Mouse (Mus musculus) forebrain, embryonic 14.5 days (tissue): ENCODE measurements at regions not wholly inside any gene's neighbourhood (a gene's known extent, or its start where the extent isn't known, plus 50 kb on each side); places are given as distances from the start of the nearest gene placed in this dataset.
A peak's percentile ranks its signal among the peaks of the same experiment; 100 is the strongest.

Experiments
- ATAC-seq: fragments of 200-750 bp; cut with Nextera tagmentation; 2 replicates; pipeline ENCODE4 v1.8.0; 2017; ENCODE audit warnings: mild to moderate bottlenecking, moderate library complexity
- DNase-seq: peaks from one replicate; pipeline ENCODE4 v3.0.0-alpha.2; 2015; ENCODE audit warnings: low spot score
- H3K27ac ChIP-seq: fragments of 300-500 bp; sonication (generic); 2 replicates; pipeline ENCODE4 v1.5.1; 2014; ENCODE audit warnings: low read depth, mild to moderate bottlenecking, control low read depth, low read length, moderate library complexity
- H3K27me3 ChIP-seq: fragments of 300-500 bp; sonication (generic); replicated peaks from 2 replicates; pipeline ENCODE4 v1.6.1; 2014; ENCODE audit warnings: low read length, control low read depth, mixed read lengths; ENCODE audit not compliant: control insufficient read depth, insufficient read depth
- H3K36me3 ChIP-seq: fragments of 300-500 bp; sonication (generic); 2 replicates; pipeline ENCODE4 v1.6.1; 2014; ENCODE audit warnings: low read length, control low read depth; ENCODE audit not compliant: control insufficient read depth, insufficient read depth
- H3K4me1 ChIP-seq: fragments of 300-500 bp; sonication (generic); 2 replicates; pipeline ENCODE4 v1.6.1; 2014; ENCODE audit warnings: antibody characterized with exemption, low read length, control low read depth; ENCODE audit not compliant: control insufficient read depth, insufficient read depth
- H3K4me2 ChIP-seq: fragments of 300-500 bp; sonication (generic); 2 replicates; pipeline ENCODE4 v1.6.1; 2014; ENCODE audit warnings: mild to moderate bottlenecking, control low read depth, low read length
- H3K4me3 ChIP-seq: fragments of 300-500 bp; sonication (generic); 2 replicates; pipeline ENCODE4 v1.5.1; 2014; ENCODE audit warnings: low read depth, low read length, control low read depth
- H3K9ac ChIP-seq: fragments of 300-500 bp; sonication (generic); 2 replicates; pipeline ENCODE4 v1.6.1; 2014; ENCODE audit warnings: mild to moderate bottlenecking, low read length, control low read depth, moderate library complexity
- H3K9me3 ChIP-seq: fragments of 300-500 bp; sonication (generic); replicated peaks from 2 replicates; pipeline ENCODE4 v1.6.1; 2016; ENCODE audit warnings: low read length, control low read depth, mixed read lengths; ENCODE audit not compliant: control insufficient read depth
- WGBS: fragments of 180-500 bp; shearing (Covaris S2); extraction: QIAGEN DNeasy Blood & Tissue Kit; methylation state at CpG from one replicate; pipeline ENCODE4 v1.1.7; 2014; 5-methylcytosine and 5-hydroxymethylcytosine counted together

- Histone ChIP-seq H3K27ac (no peak overlapping the region), H3K4me1 (no peaks in the 10 kb centered on the region), H3K9me3 (no peaks in the 10 kb centered on the region), H3K27me3 (no peaks in the 10 kb centered on the region), H3K9ac (no peak overlapping the region), H3K36me3 (no peaks in the 10 kb centered on the region), H3K4me3 (no peak overlapping the region), H3K4me2 (no peak overlapping the region)
- no peak for DNase-seq
- 91% methylated on average over 9 of the region's 9 CpGs for WGBS
- no peak for ATAC-seq
These were observed 67.8 kb downstream of the Nkx6-1 start for GRCm38 (mm10) chr5:101596996-101597395.

GRCm38 (mm10) chr5:101591236-101591635 is 73.6 kb downstream of the Nkx6-1 start:
- DNase-seq (no peak), ATAC-seq (no peak)
- Histone ChIP-seq H3K4me3 (no peak overlapping the region), H3K27ac (no peak overlapping the region), H3K36me3 (no peaks in the 10 kb centered on the region), H3K4me2 (no peak overlapping the region), H3K9ac (no peak overlapping the region), H3K4me1 (peaks cover 7% of the 10 kb centered on the region; the same call in 1 of the 2 replicates), H3K9me3 (no peaks in the 10 kb centered on the region), H3K27me3 (no peaks in the 10 kb centered on the region)
- WGBS, result 84% methylated on average over 5 of the region's 5 CpGs

- WGBS, result 10% methylated on average over 13 of the region's 13 CpGs
- H3K27ac ChIP-seq, result no peak overlapping the region
- DNase-seq (peak; percentile 69), ATAC-seq (peak; percentile 72)
- H3K4me3 ChIP-seq, result no peak overlapping the region
- peaks cover 7% of the 10 kb centered on the region; the same call in 1 of the 2 replicates for H3K4me1 ChIP-seq
- no peak overlapping the region for H3K4me2 ChIP-seq
- H3K9ac ChIP-seq, result no peak overlapping the region
- no peaks in the 10 kb centered on the region for H3K9me3 ChIP-seq
- no peaks in the 10 kb centered on the region for H3K36me3 ChIP-seq
- no peaks in the 10 kb centered on the region for H3K27me3 ChIP-seq
These were observed 74.3 kb downstream of the Nkx6-1 start for GRCm38 (mm10) chr5:101590341-101591124.

- no peaks in the 10 kb centered on the region for H3K27me3 ChIP-seq
- no peak overlapping the region for H3K4me2 ChIP-seq
- no peak overlapping the region for H3K9ac ChIP-seq
- no peaks in the 10 kb centered on the region for H3K9me3 ChIP-seq
- H3K4me3 ChIP-seq, result no peak overlapping the region
- H3K4me1 ChIP-seq, result no peaks in the 10 kb centered on the region
- H3K36me3 ChIP-seq, result no peaks in the 10 kb centered on the region
- ATAC-seq (no peak), DNase-seq (no peak)
- WGBS, result 84% methylated on average over 15 of the region's 15 CpGs
- no peak overlapping the region for H3K27ac ChIP-seq
These were observed 91.8 kb downstream of the Nkx6-1 start for GRCm38 (mm10) chr5:101572966-101573365.

GRCm38 (mm10) chr5:101565770-101566169 is 99.0 kb downstream of the Nkx6-1 start:
- WGBS, result 9% methylated on average over 7 of the region's 7 CpGs
- Histone ChIP-seq H3K9ac (no peak overlapping the region), H3K4me1 (peaks cover 2% of the 10 kb centered on the region; the same call in 1 of the 2 replicates), H3K4me3 (no peak overlapping the region), H3K9me3 (no peaks in the 10 kb centered on the region), H3K36me3 (no peaks in the 10 kb centered on the region), H3K4me2 (no peak overlapping the region), H3K27me3 (no peaks in the 10 kb centered on the region), H3K27ac (no peak overlapping the region)
- ATAC-seq (peak; percentile 60; the same call in 1 of the 2 replicates), DNase-seq (peak; percentile 59)

- no peaks in the 10 kb centered on the region for H3K9me3 ChIP-seq
- H3K27ac ChIP-seq, result no peak overlapping the region
- no peak overlapping the region for H3K4me3 ChIP-seq
- H3K4me1 ChIP-seq, result peaks cover 7% of the 10 kb centered on the region; the same call in 1 of the 2 replicates
- ATAC-seq (no peak), DNase-seq (no peak)
- H3K9ac ChIP-seq, result no peak overlapping the region
- H3K36me3 ChIP-seq, result no peaks in the 10 kb centered on the region
- no peak overlapping the region for H3K4me2 ChIP-seq
- H3K27me3 ChIP-seq, result no peaks in the 10 kb centered on the region
These were observed 104.4 kb downstream of the Nkx6-1 start for GRCm38 (mm10) chr5:101560366-101560765.

GRCm38 (mm10) chr5:101558279-101558987 is 106.4 kb downstream of the Nkx6-1 start:
- Histone ChIP-seq H3K4me2 (no peak overlapping the region), H3K27me3 (0 out of 2 replicates have a peak, but pooled peaks cover 3% of the 10 kb centered on the region), H3K36me3 (no peaks in the 10 kb centered on the region), H3K4me3 (no peak overlapping the region), H3K9ac (no peak overlapping the region), H3K9me3 (no peaks in the 10 kb centered on the region), H3K27ac (no peak overlapping the region), H3K4me1 (peaks cover 7% of the 10 kb centered on the region; the same call in 1 of the 2 replicates)
- 49% methylated on average over 13 of the region's 13 CpGs for whole genome bisulfite sequencing
- peak; percentile 63 for DNase-seq
- peak; percentile 37; the same call in 1 of the 2 replicates for ATAC-seq

GRCm38 (mm10) chr5:101557156-101557555 is 107.6 kb downstream of the Nkx6-1 start:
- DNase-seq (peak; percentile 32), ATAC-seq (no peak)
- H3K9me3 ChIP-seq, result no peaks in the 10 kb centered on the region
- no peaks in the 10 kb centered on the region for H3K36me3 ChIP-seq
- H3K4me1 ChIP-seq, result peaks cover 7% of the 10 kb centered on the region; the same call in 1 of the 2 replicates
- WGBS, result 58% methylated on average over 3 of the region's 3 CpGs
- H3K27me3 ChIP-seq, result 0 out of 2 replicates have a peak, but pooled peaks cover 3% of the 10 kb centered on the region
- H3K9ac ChIP-seq, result no peak overlapping the region
- no peak overlapping the region for H3K4me3 ChIP-seq
- H3K27ac ChIP-seq, result no peak overlapping the region
- no peak overlapping the region for H3K4me2 ChIP-seq

- Histone ChIP-seq H3K36me3 (no peaks in the 10 kb centered on the region), H3K9ac (no peak overlapping the region), H3K27me3 (peaks cover 82% of the 10 kb centered on the region), H3K4me3 (no peak overlapping the region), H3K4me1 (peaks cover under 1% of the 10 kb centered on the region; the same call in 1 of the 2 replicates), H3K27ac (no peak overlapping the region), H3K9me3 (no peaks in the 10 kb centered on the region), H3K4me2 (no peak overlapping the region)
- WGBS, result 2% methylated on average over 13 of the region's 13 CpGs
- no peak for ATAC-seq
- DNase-seq, result no peak
These were observed 121.5 kb downstream of the Nkx6-1 start for GRCm38 (mm10) chr5:101543326-101543725.
